Mouse (Mus musculus) G1E (cell line): ENCODE data around the gene Coro2b.

Source experiments
- CTCF ChIP-seq: IDR thresholded peaks from 2 replicates; pipeline ENCODE4 v1.5.1; 2012; ENCODE audit warnings: low read depth, low read length, inconsistent platforms, mixed read lengths
- GATA1 ChIP-seq: IDR thresholded peaks from 2 replicates; pipeline ENCODE4 v1.6.1; 2012; ENCODE audit warnings: borderline replicate concordance, low read length, inconsistent platforms, mixed read lengths
- POLR2AphosphoS5 ChIP-seq: IDR thresholded peaks from 2 replicates; pipeline ENCODE4 v1.6.1; 2012; ENCODE audit warnings: low read depth, low read length, inconsistent platforms; ENCODE audit not compliant: insufficient replicate concordance
- TAL1 ChIP-seq: conservative IDR thresholded peaks from 2 replicates; pipeline ENCODE4 v1.6.1; 2012; ENCODE audit warnings: low read depth, low read length, inconsistent platforms, mixed read lengths

DNA sequence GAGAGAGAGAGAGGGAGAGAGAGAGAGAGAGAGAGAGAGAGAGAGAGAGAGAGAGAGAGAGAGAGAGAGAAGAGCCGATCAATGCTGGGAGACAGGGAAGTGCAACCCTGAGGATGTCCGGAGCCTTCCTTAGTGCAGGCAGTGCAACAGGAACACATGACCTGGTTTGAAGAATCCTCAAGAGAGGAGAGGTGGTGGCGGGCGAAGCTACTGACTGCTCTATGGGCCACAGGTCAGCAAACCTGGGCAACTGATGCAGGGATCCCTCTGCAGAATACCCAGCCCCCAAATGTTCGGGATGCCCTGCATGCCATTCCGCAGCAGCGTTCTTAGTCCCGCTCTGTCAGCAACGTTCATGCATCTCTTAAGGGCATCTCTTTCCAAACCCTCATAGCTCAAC lies 15.9 kb downstream of the Coro2b start:
- TF ChIP-seq POLR2AphosphoS5: no peak
- TF ChIP-seq CTCF: no peak
- TF ChIP-seq GATA1: no peak
- TF ChIP-seq TAL1: no peak
